Mouse (Mus musculus) MEL (cell line): ENCODE measurements at regions not wholly inside any gene's neighbourhood (a gene's known extent, or its start where the extent isn't known, plus 50 kb on each side); places are given as distances from the start of the nearest gene placed in this dataset.

Experiments used
- DNase-seq: peaks from one replicate; pipeline ENCODE4 v3.0.0; 2011; ENCODE audit warnings: low read depth, low spot score
- H3K27ac ChIP-seq: 2 replicates; pipeline ENCODE4 v1.5.1; 2012; ENCODE audit warnings: low read depth, mild to moderate bottlenecking, control low read depth, low read length, moderate library complexity; ENCODE audit not compliant: control insufficient read depth
- H3K27me3 ChIP-seq, 2 experiments: fragments of 150-350 bp in 1 of 2; sonication (generic) in 1 of 2; 2 replicates each; pipeline ENCODE4 v1.6.1; 2012; ENCODE audit warnings: low read length in 2 of 2, mild to moderate bottlenecking in 2 of 2, improper control_type of control experiment in 1 of 2, moderate library complexity in 1 of 2; ENCODE audit not compliant: insufficient read depth in 2 of 2, control insufficient read depth in 1 of 2
- H3K36me3 ChIP-seq, 2 experiments: 2 replicates each; pipeline ENCODE4 v1.6.1; 2012 to 2014; ENCODE audit warnings: low read length in 2 of 2, improper control_type of control experiment in 1 of 2, inconsistent platforms in 1 of 2, mild to moderate bottlenecking in 1 of 2; ENCODE audit not compliant: insufficient read depth in 2 of 2, control insufficient read depth in 1 of 2
- H3K4me1 ChIP-seq, 2 experiments: fragments of 150-350 bp in 1 of 2; sonication (generic) in 1 of 2; 2 replicates each; pipeline ENCODE4 v1.6.1; 2012; ENCODE audit warnings: low read length in 2 of 2, improper control_type of control experiment in 1 of 2, mild to moderate bottlenecking in 1 of 2; ENCODE audit not compliant: insufficient read depth in 2 of 2, control insufficient read depth in 1 of 2
- H3K4me3 ChIP-seq, 2 experiments: fragments of 150-350 bp in 1 of 2; sonication (generic) in 1 of 2; 2 replicates each; pipeline ENCODE4 v1.5.1; 2012; ENCODE audit warnings: low read depth in 2 of 2, low read length in 2 of 2, mild to moderate bottlenecking in 2 of 2, moderate library complexity in 2 of 2, control low read depth in 1 of 2, improper control_type of control experiment in 1 of 2; ENCODE audit not compliant: control insufficient read depth in 1 of 2, insufficient read depth in 1 of 2
- H3K79me2 ChIP-seq: 2 replicates; pipeline ENCODE4 v1.6.1; 2012; ENCODE audit warnings: mild to moderate bottlenecking, low read length, moderate library complexity; ENCODE audit not compliant: control insufficient read depth, poor library complexity, insufficient read depth
- H3K9ac ChIP-seq: 2 replicates; pipeline ENCODE4 v1.6.1; 2012; ENCODE audit warnings: low read depth, mild to moderate bottlenecking, control low read depth, low read length, moderate library complexity; ENCODE audit not compliant: control insufficient read depth, poor library complexity, severe bottlenecking
- H3K9me3 ChIP-seq: fragments of 150-350 bp; sonication (generic); replicated peaks from 2 replicates; pipeline ENCODE4 v1.6.1; 2012; ENCODE audit warnings: mild to moderate bottlenecking, low read length, improper control_type of control experiment, moderate library complexity; ENCODE audit not compliant: insufficient read depth
- BHLHE40 ChIP-seq: IDR thresholded peaks from 2 replicates; pipeline ENCODE4 v1.6.1; 2012; ENCODE audit warnings: low read depth, mild to moderate bottlenecking, inconsistent platforms, low read length, improper control_type of control experiment, borderline replicate concordance
- CHD1 ChIP-seq: IDR thresholded peaks from 2 replicates; pipeline ENCODE4 v1.6.1; 2012; ENCODE audit warnings: low read depth, mild to moderate bottlenecking, inconsistent platforms, low read length, improper control_type of control experiment
- CHD2 ChIP-seq: IDR thresholded peaks from 2 replicates; pipeline ENCODE4 v1.6.1; 2011; ENCODE audit warnings: low read length, improper control_type of control experiment
- CTCF ChIP-seq, 3 experiments: IDR thresholded peaks in 2 of 3; conservative IDR thresholded peaks in 1 of 3; 2 replicates each; pipeline ENCODE4 v1.5.1; 2011 to 2012; ENCODE audit warnings: low read length in 3 of 3, low read depth in 2 of 3, mild to moderate bottlenecking in 2 of 3, improper control_type of control experiment in 1 of 3, inconsistent platforms in 1 of 3, mixed read lengths in 1 of 3, moderate library complexity in 1 of 3; ENCODE audit not compliant: control insufficient read depth in 1 of 3, insufficient read depth in 1 of 3, poor library complexity in 1 of 3, severe bottlenecking in 1 of 3
- E2F4 ChIP-seq: IDR thresholded peaks from 2 replicates; pipeline ENCODE4 v1.6.1; 2011; ENCODE audit warnings: low read depth, low read length, improper control_type of control experiment, borderline replicate concordance
- ELF1 ChIP-seq: IDR thresholded peaks from 2 replicates; pipeline ENCODE4 v1.6.1; 2014; ENCODE audit warnings: low read depth, mild to moderate bottlenecking, inconsistent platforms, low read length, improper control_type of control experiment, moderate library complexity
- EP300 ChIP-seq, 2 experiments: IDR thresholded peaks; 2 replicates each; pipeline ENCODE4 v1.6.1; 2011; ENCODE audit warnings: improper control_type of control experiment in 2 of 2, low read length in 2 of 2, low read depth in 1 of 2, mild to moderate bottlenecking in 1 of 2
- ETS1 ChIP-seq: IDR thresholded peaks from 2 replicates; pipeline ENCODE4 v1.6.1; 2012; ENCODE audit warnings: low read depth, mild to moderate bottlenecking, inconsistent platforms, low read length, improper control_type of control experiment, moderate library complexity
- JUND ChIP-seq: IDR thresholded peaks from 2 replicates; pipeline ENCODE4 v1.6.1; 2011; ENCODE audit warnings: low read depth, mild to moderate bottlenecking, improper control_type of control experiment, low read length
- MAFK ChIP-seq: IDR thresholded peaks from 2 replicates; pipeline ENCODE4 v1.6.1; 2011; ENCODE audit warnings: low read depth, mild to moderate bottlenecking, low read length, improper control_type of control experiment, borderline replicate concordance
- MAX ChIP-seq: IDR thresholded peaks from 2 replicates; pipeline ENCODE4 v1.6.1; 2011; ENCODE audit warnings: low read length, improper control_type of control experiment
- MAZ ChIP-seq: IDR thresholded peaks from 2 replicates; pipeline ENCODE4 v1.6.1; 2012; ENCODE audit warnings: low read depth, mild to moderate bottlenecking, inconsistent platforms, low read length, improper control_type of control experiment
- MYB ChIP-seq: IDR thresholded peaks from 2 replicates; pipeline ENCODE4 v1.6.1; 2011; ENCODE audit warnings: mild to moderate bottlenecking, low read depth, low read length, improper control_type of control experiment
- MYC ChIP-seq: IDR thresholded peaks from 2 replicates; pipeline ENCODE4 v1.6.1; 2011; ENCODE audit warnings: low read depth, mild to moderate bottlenecking, low read length, improper control_type of control experiment, moderate library complexity
- POLR2A ChIP-seq, 2 experiments: IDR thresholded peaks; 2 replicates each; pipeline ENCODE4 v1.6.1; 2011 to 2012; ENCODE audit warnings: low read length in 2 of 2, mild to moderate bottlenecking in 2 of 2, control low read depth in 1 of 2, improper control_type of control experiment in 1 of 2, low read depth in 1 of 2, moderate library complexity in 1 of 2; ENCODE audit not compliant: control insufficient read depth in 1 of 2, insufficient read depth in 1 of 2, poor library complexity in 1 of 2
- POLR2AphosphoS2 ChIP-seq: IDR thresholded peaks from 2 replicates; pipeline ENCODE4 v1.6.1; 2011; ENCODE audit warnings: low read length, improper control_type of control experiment
- POLR2AphosphoS5 ChIP-seq: IDR thresholded peaks from 2 replicates; pipeline ENCODE4 v1.6.1; 2012; ENCODE audit warnings: low read depth, borderline replicate concordance, mild to moderate bottlenecking, inconsistent platforms, low read length, moderate library complexity, mixed read lengths
- RCOR1 ChIP-seq: IDR thresholded peaks from 2 replicates; pipeline ENCODE4 v1.6.1; 2012; ENCODE audit warnings: low read depth, mild to moderate bottlenecking, inconsistent platforms, low read length, improper control_type of control experiment
- TAL1 ChIP-seq: IDR thresholded peaks from 2 replicates; pipeline ENCODE4 v1.6.1; 2012; ENCODE audit warnings: mild to moderate bottlenecking, inconsistent platforms, low read length, moderate library complexity, mixed read lengths
- ZC3H11A ChIP-seq: IDR thresholded peaks from 2 replicates; pipeline ENCODE4 v1.6.1; 2012; ENCODE audit warnings: low read depth, mild to moderate bottlenecking, inconsistent platforms, low read length, improper control_type of control experiment
- ZKSCAN1 ChIP-seq: IDR thresholded peaks from 2 replicates; pipeline ENCODE4 v1.6.1; 2012; ENCODE audit warnings: low read depth, mild to moderate bottlenecking, inconsistent platforms, low read length, improper control_type of control experiment, moderate library complexity
- ZNF384 ChIP-seq: IDR thresholded peaks from 2 replicates; pipeline ENCODE4 v1.6.1; 2012; ENCODE audit warnings: low read depth, mild to moderate bottlenecking, inconsistent platforms, low read length, improper control_type of control experiment

- H3K27me3 ChIP-seq, result no peaks in the 10 kb centered on the region
- no peak for DNase-seq
- no peaks in the 10 kb centered on the region for H3K4me1 ChIP-seq
- no peak overlapping the region for H3K4me3 ChIP-seq
- no peak overlapping the region for H3K9ac ChIP-seq
- H3K36me3 ChIP-seq, result no peaks in the 10 kb centered on the region
- H3K79me2 ChIP-seq, result no peaks in the 10 kb centered on the region
- no peaks in the 10 kb centered on the region for H3K9me3 ChIP-seq
- H3K27ac ChIP-seq, result no peak overlapping the region
- no peak for TF ChIP-seq RCOR1
- no peak for TF ChIP-seq POLR2A (IDR thresholded peaks at IDR 0.05; ENCODE audit: control insufficient read depth in 1 of 2, insufficient read depth in 1 of 2, low read depth in 1 of 2, low read length in 2 of 2, poor library complexity in 1 of 2)
- no peak for TF ChIP-seq TAL1
- TF ChIP-seq POLR2AphosphoS2, result no peak
- no peak for TF ChIP-seq CTCF (IDR thresholded peaks at IDR 0.05 in 2 of 3, conservative IDR thresholded peaks at IDR 0.05 in 1 of 3; ENCODE audit: control insufficient read depth in 1 of 3, insufficient read depth in 1 of 3, low read depth in 2 of 3, low read length in 3 of 3, poor library complexity in 1 of 3, severe bottlenecking in 1 of 3)
- TF ChIP-seq E2F4, result no peak
- TF ChIP-seq MYB, result no peak
- TF ChIP-seq JUND, result no peak
Observed at GRCm38 (mm10) chr5:116752941-116753340, 161.3 kb upstream of the Srrm4 start.

GRCm38 (mm10) chr5:116752096-116752495, 160.5 kb upstream of the Srrm4 start:
- Histone ChIP-seq H3K36me3 (no peaks in the 10 kb centered on the region), H3K79me2 (no peaks in the 10 kb centered on the region), H3K4me1 (no peaks in the 10 kb centered on the region), H3K9me3 (no peaks in the 10 kb centered on the region), H3K9ac (no peak overlapping the region), H3K27me3 (no peaks in the 10 kb centered on the region), H3K27ac (no peak overlapping the region), H3K4me3 (no peak overlapping the region)
- DNase-seq, result no peak
- no peak for TF ChIP-seq MAZ
- no peak for TF ChIP-seq MYB
- no peak for TF ChIP-seq ELF1
- no peak for TF ChIP-seq POLR2AphosphoS5
- TF ChIP-seq ZNF384, result no peak
- no peak for TF ChIP-seq ZC3H11A
- no peak for TF ChIP-seq BHLHE40
- TF ChIP-seq MAX, result no peak
- TF ChIP-seq MAFK, result no peak
- no peak for TF ChIP-seq ETS1
- TF ChIP-seq ZKSCAN1, result no peak
- no peak for TF ChIP-seq CHD2
- no peak for TF ChIP-seq MYC
- TF ChIP-seq EP300 (IDR thresholded peaks at IDR 0.05; ENCODE audit: low read depth in 1 of 2, low read length in 2 of 2), result no peak
- no peak for TF ChIP-seq CHD1
- TF ChIP-seq TAL1, result no peak
